Mouse (Mus musculus): ENCODE results near the gene Scarf2.

- TF ChIP-seq CTCF (IDR thresholded peaks at IDR 0.05; ENCODE audit: control insufficient read depth, insufficient read depth, low read length) (no peak), POLR2A (IDR thresholded peaks at IDR 0.05; ENCODE audit: borderline replicate concordance, control insufficient read depth, low read depth, low read length) (no peak)
Measured at GRCm38 (mm10) chr16:17842437-17842836, 45.4 kb downstream of the Scarf2 start.

All from bone marrow, adult 2 months (tissue).